Mouse (Mus musculus): Measurements from ENCODE around the gene Rasl11b. TPM values are rescaled to one million over a fixed set of nuclear protein-coding genes. Genes with fewer than 3 reads are reported as not detected.
A peak's percentile ranks its signal among the peaks of the same experiment; 100 is the strongest.

Gene Rasl11b
- polyA plus RNA-seq, 1 experiment from 2014 or later = 44.7 TPM

GRCm38 (mm10) chr5:74228938-74229337 is 33.9 kb downstream of the Rasl11b start:
- WGBS = 61% methylated on average over 1 of the region's 1 CpGs
- Histone ChIP-seq H3K4me3 (ENCODE audit: low read length) (no peak overlapping the region), H3K9ac (ENCODE audit: low read depth, low read length) (no peak overlapping the region), H3K4me2 (replicated peaks; ENCODE audit: low read depth, low read length) (no peak overlapping the region), H3K4me1 (ENCODE audit: control insufficient read depth, insufficient read depth, low read length) (peaks cover 3% of the 10 kb centered on the region; the same call in 1 of the 2 replicates), H3K36me3 (ENCODE audit: control insufficient read depth, insufficient read depth, low read length) (no peaks in the 10 kb centered on the region), H3K27me3 (ENCODE audit: control insufficient read depth, insufficient read depth, low read length) (no peaks in the 10 kb centered on the region), H3K9me3 (ENCODE audit: control insufficient read depth, low read length) (no peaks in the 10 kb centered on the region), H3K27ac (ENCODE audit: low read depth, low read length) (no peak overlapping the region)
- no peak for ATAC-seq (ENCODE audit: low FRiP score, low TSS enrichment)

DNA sequence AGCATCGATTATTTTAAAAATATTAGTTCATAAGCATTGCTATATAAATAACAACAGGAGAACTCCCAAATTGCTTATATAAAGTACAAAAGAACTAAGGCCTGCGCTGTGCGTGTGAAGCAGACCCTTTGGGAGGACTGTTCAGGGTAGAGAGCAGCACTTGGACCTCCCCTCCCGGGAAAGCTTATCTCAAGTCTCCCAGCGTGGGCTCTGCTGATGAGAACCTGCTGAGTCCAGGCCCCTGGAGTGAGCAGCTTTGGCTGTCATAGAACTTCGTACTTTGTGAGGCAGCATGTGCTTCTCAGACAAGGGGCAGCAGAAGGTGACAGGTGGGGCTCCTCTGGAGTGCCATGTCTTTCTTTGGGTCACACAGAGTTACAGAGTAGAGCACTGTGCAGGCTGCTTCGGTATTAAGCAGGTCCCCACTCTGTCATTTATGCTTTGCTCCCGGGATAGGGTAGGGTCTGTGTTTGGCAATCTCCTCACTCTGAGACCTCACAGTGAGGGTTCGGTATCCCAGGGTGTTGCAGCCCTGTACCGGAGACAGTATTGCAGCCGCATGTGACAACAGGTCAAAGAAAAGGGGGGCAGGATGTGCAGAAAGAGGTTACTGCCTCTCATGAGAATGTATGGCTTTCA is 34.8 kb downstream of the Rasl11b start:
- no peak overlapping the region for H3K4me2 ChIP-seq (replicated peaks; ENCODE audit: low read depth, low read length)
- ATAC-seq (ENCODE audit: low FRiP score, low TSS enrichment) = no peak
- no peak overlapping the region for H3K27ac ChIP-seq (ENCODE audit: low read depth, low read length)

DNA sequence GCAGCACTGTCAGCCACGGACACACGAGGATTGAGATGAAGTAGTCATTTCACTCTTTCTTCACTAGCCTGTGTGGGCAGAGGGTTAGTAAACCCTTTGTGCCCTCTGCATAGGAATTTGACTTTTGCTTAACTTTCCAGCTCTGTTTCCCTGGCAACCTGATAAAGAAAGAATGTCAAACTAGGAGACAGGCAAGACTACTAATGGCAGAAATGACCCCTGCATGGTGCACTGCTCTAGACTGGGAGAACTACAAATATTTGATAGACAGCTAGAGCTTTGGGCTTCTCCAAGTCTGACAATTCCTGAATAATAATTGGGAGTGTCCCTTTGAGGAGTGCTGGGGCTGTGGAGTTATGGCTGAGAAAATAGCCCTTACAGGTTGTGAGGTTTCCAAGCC is 35.4 kb downstream of the Rasl11b start:
- 83% methylated on average over 2 of the region's 2 CpGs for WGBS

More for the DNA sequence above, 34.8 kb downstream of the Rasl11b start:
- H3K9me3 ChIP-seq (ENCODE audit: control insufficient read depth, low read length) = no peaks in the 10 kb centered on the region
- H3K9ac ChIP-seq (ENCODE audit: low read depth, low read length) = no peak overlapping the region
- WGBS = 74% methylated on average over 11 of the region's 11 CpGs
- H3K27me3 ChIP-seq (ENCODE audit: control insufficient read depth, insufficient read depth, low read length) = no peaks in the 10 kb centered on the region
- H3K36me3 ChIP-seq (ENCODE audit: control insufficient read depth, insufficient read depth, low read length) = no peaks in the 10 kb centered on the region
- peaks cover 3% of the 10 kb centered on the region; the same call in 1 of the 2 replicates for H3K4me1 ChIP-seq (ENCODE audit: control insufficient read depth, insufficient read depth, low read length)
- H3K4me3 ChIP-seq (ENCODE audit: low read length) = no peak overlapping the region

DNA sequence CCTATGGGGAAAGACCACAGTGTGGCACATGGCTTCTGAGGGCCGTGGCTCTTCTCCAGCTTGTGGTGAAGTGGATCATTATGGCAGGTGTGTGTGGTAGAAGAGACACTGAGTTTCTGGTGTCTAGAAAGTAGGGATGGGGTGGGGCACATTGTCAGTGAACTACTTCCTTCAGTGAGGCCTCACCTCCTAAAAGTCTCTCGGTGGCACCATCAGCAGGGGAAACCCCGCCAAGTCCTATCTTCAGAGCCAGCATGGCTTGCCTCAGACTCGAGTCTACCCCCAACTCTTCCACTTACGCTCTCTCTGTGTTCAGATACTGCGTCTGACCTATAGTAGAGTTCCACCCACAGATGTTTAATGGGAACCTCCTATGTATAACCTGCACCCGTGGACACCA is 38.7 kb downstream of the Rasl11b start:
- Histone ChIP-seq H3K4me3 (ENCODE audit: low read length) (no peak overlapping the region), H3K9ac (ENCODE audit: low read depth, low read length) (no peak overlapping the region), H3K4me2 (replicated peaks; ENCODE audit: low read depth, low read length) (no peak overlapping the region), H3K36me3 (ENCODE audit: control insufficient read depth, insufficient read depth, low read length) (no peaks in the 10 kb centered on the region), H3K27me3 (ENCODE audit: control insufficient read depth, insufficient read depth, low read length) (no peaks in the 10 kb centered on the region), H3K4me1 (ENCODE audit: control insufficient read depth, insufficient read depth, low read length) (no peaks in the 10 kb centered on the region), H3K9me3 (ENCODE audit: control insufficient read depth, low read length) (no peaks in the 10 kb centered on the region), H3K27ac (ENCODE audit: low read depth, low read length) (no peak overlapping the region)
- no peak for ATAC-seq (ENCODE audit: low FRiP score, low TSS enrichment)
- WGBS = 90% methylated on average over 7 of the region's 7 CpGs

More for the DNA sequence above, 35.4 kb downstream of the Rasl11b start:
- Histone ChIP-seq H3K9me3 (ENCODE audit: control insufficient read depth, low read length) (no peaks in the 10 kb centered on the region), H3K36me3 (ENCODE audit: control insufficient read depth, insufficient read depth, low read length) (no peaks in the 10 kb centered on the region), H3K27me3 (ENCODE audit: control insufficient read depth, insufficient read depth, low read length) (no peaks in the 10 kb centered on the region), H3K4me1 (ENCODE audit: control insufficient read depth, insufficient read depth, low read length) (peaks cover 3% of the 10 kb centered on the region; the same call in 1 of the 2 replicates), H3K9ac (ENCODE audit: low read depth, low read length) (no peak overlapping the region), H3K4me2 (replicated peaks; ENCODE audit: low read depth, low read length) (no peak overlapping the region), H3K27ac (ENCODE audit: low read depth, low read length) (no peak overlapping the region), H3K4me3 (ENCODE audit: low read length) (no peak overlapping the region)
- ATAC-seq (ENCODE audit: low FRiP score, low TSS enrichment) = no peak

DNA sequence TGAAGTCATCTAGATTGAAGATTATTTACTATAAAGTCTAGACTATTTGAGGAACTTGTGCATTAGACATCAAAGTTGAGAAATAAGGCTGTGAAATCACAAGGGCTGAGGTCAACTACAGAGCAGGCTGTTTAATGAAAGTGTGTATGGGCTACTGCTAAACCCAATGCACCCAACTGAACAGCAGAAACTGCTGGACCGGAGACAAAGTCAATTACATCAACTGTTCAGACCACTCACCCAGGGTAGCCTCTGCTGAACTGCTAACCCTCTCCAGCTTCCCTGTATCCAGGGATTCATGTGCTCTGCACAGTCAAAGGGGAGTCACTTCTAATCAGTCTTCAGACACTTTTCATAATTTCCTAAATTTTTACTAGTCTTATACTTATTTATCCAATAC is 44.3 kb downstream of the Rasl11b start:
- Histone ChIP-seq H3K9me3 (ENCODE audit: control insufficient read depth, low read length) (no peaks in the 10 kb centered on the region), H3K4me2 (replicated peaks; ENCODE audit: low read depth, low read length) (no peak overlapping the region), H3K36me3 (ENCODE audit: control insufficient read depth, insufficient read depth, low read length) (no peaks in the 10 kb centered on the region), H3K27me3 (ENCODE audit: control insufficient read depth, insufficient read depth, low read length) (no peaks in the 10 kb centered on the region; the same call in 1 of the 2 replicates), H3K27ac (ENCODE audit: low read depth, low read length) (no peak overlapping the region), H3K4me3 (ENCODE audit: low read length) (no peak overlapping the region), H3K4me1 (ENCODE audit: control insufficient read depth, insufficient read depth, low read length) (peaks cover 8% of the 10 kb centered on the region; the same call in 1 of the 2 replicates), H3K9ac (ENCODE audit: low read depth, low read length) (no peak overlapping the region)
- 57% methylated on average over 1 of the region's 1 CpGs for WGBS
- ATAC-seq (ENCODE audit: low FRiP score, low TSS enrichment) = peak; percentile 71

- no peak for ATAC-seq (ENCODE audit: low FRiP score, low TSS enrichment)
- 60% methylated on average over 8 of the region's 8 CpGs for WGBS
- Histone ChIP-seq H3K4me2 (replicated peaks; ENCODE audit: low read depth, low read length) (no peak overlapping the region), H3K9me3 (ENCODE audit: control insufficient read depth, low read length) (no peaks in the 10 kb centered on the region), H3K4me3 (ENCODE audit: low read length) (no peak overlapping the region), H3K27me3 (ENCODE audit: control insufficient read depth, insufficient read depth, low read length) (no peaks in the 10 kb centered on the region; the same call in 1 of the 2 replicates), H3K36me3 (ENCODE audit: control insufficient read depth, insufficient read depth, low read length) (no peaks in the 10 kb centered on the region), H3K4me1 (ENCODE audit: control insufficient read depth, insufficient read depth, low read length) (peaks cover 8% of the 10 kb centered on the region; the same call in 1 of the 2 replicates), H3K27ac (ENCODE audit: low read depth, low read length) (no peak overlapping the region), H3K9ac (ENCODE audit: low read depth, low read length) (no peak overlapping the region)
These were observed 45.2 kb downstream of the Rasl11b start for GRCm38 (mm10) chr5:74240298-74240697.

GRCm38 (mm10) chr5:74240926-74241680 is 46.0 kb downstream of the Rasl11b start:
- ATAC-seq (ENCODE audit: low FRiP score, low TSS enrichment) = no peak
- Histone ChIP-seq H3K4me3 (ENCODE audit: low read length) (no peak overlapping the region), H3K36me3 (ENCODE audit: control insufficient read depth, insufficient read depth, low read length) (no peaks in the 10 kb centered on the region), H3K27me3 (ENCODE audit: control insufficient read depth, insufficient read depth, low read length) (no peaks in the 10 kb centered on the region; the same call in 1 of the 2 replicates), H3K4me2 (replicated peaks; ENCODE audit: low read depth, low read length) (no peak overlapping the region), H3K27ac (ENCODE audit: low read depth, low read length) (no peak overlapping the region), H3K9ac (ENCODE audit: low read depth, low read length) (no peak overlapping the region), H3K4me1 (ENCODE audit: control insufficient read depth, insufficient read depth, low read length) (peaks cover 14% of the 10 kb centered on the region), H3K9me3 (ENCODE audit: control insufficient read depth, low read length) (no peaks in the 10 kb centered on the region)
- 53% methylated on average over 13 of the region's 13 CpGs for WGBS

GRCm38 (mm10) chr5:74242654-74243053 is 47.6 kb downstream of the Rasl11b start:
- H3K9me3 ChIP-seq (ENCODE audit: control insufficient read depth, low read length) = no peaks in the 10 kb centered on the region
- no peak overlapping the region for H3K4me2 ChIP-seq (replicated peaks; ENCODE audit: low read depth, low read length)
- WGBS = 52% methylated on average over 3 of the region's 3 CpGs
- no peak overlapping the region for H3K4me3 ChIP-seq (ENCODE audit: low read length)
- no peaks in the 10 kb centered on the region for H3K36me3 ChIP-seq (ENCODE audit: control insufficient read depth, insufficient read depth, low read length)
- H3K9ac ChIP-seq (ENCODE audit: low read depth, low read length) = no peak overlapping the region
- H3K4me1 ChIP-seq (ENCODE audit: control insufficient read depth, insufficient read depth, low read length) = peaks cover 21% of the 10 kb centered on the region
- H3K27ac ChIP-seq (ENCODE audit: low read depth, low read length) = no peak overlapping the region
- no peak for ATAC-seq (ENCODE audit: low FRiP score, low TSS enrichment)
- no peaks in the 10 kb centered on the region; the same call in 1 of the 2 replicates for H3K27me3 ChIP-seq (ENCODE audit: control insufficient read depth, insufficient read depth, low read length)

DNA sequence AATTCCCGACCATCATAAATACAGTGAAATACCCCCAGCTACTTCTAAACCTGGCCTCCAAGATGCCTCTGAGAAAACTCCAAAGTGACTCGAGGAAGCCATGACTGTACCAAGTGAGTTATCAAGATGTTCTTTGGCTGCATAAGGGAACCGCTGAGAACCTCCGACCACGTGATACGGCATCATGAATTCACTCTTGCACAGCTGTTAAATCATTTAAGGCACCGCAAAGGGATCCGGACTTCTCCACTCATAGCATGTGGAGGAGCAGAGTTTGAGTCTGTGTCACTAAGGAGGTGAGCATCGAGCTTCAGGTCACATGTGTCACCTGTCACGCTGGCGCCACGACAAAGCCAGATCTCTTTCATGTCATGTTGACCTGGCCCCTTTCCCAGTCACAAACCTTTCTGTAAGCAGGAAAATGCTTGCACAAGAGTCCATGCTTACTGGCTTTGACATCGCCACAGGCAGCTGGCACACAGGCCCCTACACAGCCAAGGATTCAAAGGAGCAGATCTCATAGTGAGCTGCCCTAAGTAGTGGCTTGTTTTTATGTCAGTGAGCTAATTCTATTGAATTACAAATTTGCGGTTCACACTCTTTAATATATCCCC is 49.4 kb downstream of the Rasl11b start:
- peaks cover 21% of the 10 kb centered on the region for H3K4me1 ChIP-seq (ENCODE audit: control insufficient read depth, insufficient read depth, low read length)
- ATAC-seq (ENCODE audit: low FRiP score, low TSS enrichment) = no peak
- H3K9me3 ChIP-seq (ENCODE audit: control insufficient read depth, low read length) = no peaks in the 10 kb centered on the region
- no peak overlapping the region for H3K9ac ChIP-seq (ENCODE audit: low read depth, low read length)
- H3K4me2 ChIP-seq (replicated peaks; ENCODE audit: low read depth, low read length) = no peak overlapping the region
- H3K27ac ChIP-seq (ENCODE audit: low read depth, low read length) = no peak overlapping the region
- no peaks in the 10 kb centered on the region; the same call in 1 of the 2 replicates for H3K27me3 ChIP-seq (ENCODE audit: control insufficient read depth, insufficient read depth, low read length)
- no peaks in the 10 kb centered on the region for H3K36me3 ChIP-seq (ENCODE audit: control insufficient read depth, insufficient read depth, low read length)
- H3K4me3 ChIP-seq (ENCODE audit: low read length) = no peak overlapping the region
- 78% methylated on average over 14 of the region's 14 CpGs for WGBS
